Mouse (Mus musculus) heart, embryonic 16.5 days (tissue): ENCODE results near the gene Snrnp27. TPM values are rescaled to one million over a fixed set of nuclear protein-coding genes. Genes with fewer than 3 reads are reported as not detected.

Experiments used
- ATAC-seq: fragments of 200-750 bp; cut with Nextera tagmentation; replicated peaks from 2 replicates; pipeline ENCODE4 v1.8.0; 2017; ENCODE audit warnings: moderate number of reproducible peaks; ENCODE audit not compliant: insufficient read depth, low FRiP score; ENCODE audit errors: extremely low read depth
- H3K27ac ChIP-seq: fragments of 300-500 bp; sonication (generic); 2 replicates; pipeline ENCODE4 v1.5.1; 2014; ENCODE audit warnings: mild to moderate bottlenecking, low read length, control low read depth, moderate library complexity
- H3K27me3 ChIP-seq: fragments of 300-500 bp; sonication (generic); 2 replicates; pipeline ENCODE4 v1.6.1; 2014; ENCODE audit warnings: low read length, mixed read lengths; ENCODE audit not compliant: control insufficient read depth, insufficient read depth
- H3K36me3 ChIP-seq: fragments of 300-500 bp; sonication (generic); 2 replicates; pipeline ENCODE4 v1.6.1; 2014; ENCODE audit not compliant: control insufficient read depth, insufficient read depth
- H3K4me1 ChIP-seq: fragments of 300-500 bp; sonication (generic); 2 replicates; pipeline ENCODE4 v1.6.1; 2014; ENCODE audit warnings: low read length, mixed read lengths; ENCODE audit not compliant: control insufficient read depth, insufficient read depth
- H3K4me2 ChIP-seq: fragments of 300-500 bp; sonication (generic); 2 replicates; pipeline ENCODE4 v1.6.1; 2014; ENCODE audit warnings: low read depth, mild to moderate bottlenecking, control low read depth, low read length
- H3K4me3 ChIP-seq: fragments of 300-500 bp; sonication (generic); 2 replicates; pipeline ENCODE4 v1.5.1; 2014; ENCODE audit warnings: mild to moderate bottlenecking, control low read depth, low read length
- H3K9ac ChIP-seq: fragments of 300-500 bp; sonication (generic); 2 replicates; pipeline ENCODE4 v1.6.1; 2014; ENCODE audit warnings: low read length, control low read depth
- H3K9me3 ChIP-seq: fragments of 300-500 bp; sonication (generic); replicated peaks from 2 replicates; pipeline ENCODE4 v1.6.1; 2016; ENCODE audit warnings: low read length; ENCODE audit not compliant: control insufficient read depth
- WGBS: fragments of 180-500 bp; shearing (Covaris S2); extraction: QIAGEN DNeasy Blood & Tissue Kit; methylation state at CpG from one replicate; pipeline ENCODE4 v1.1.7; 2014; 5-methylcytosine and 5-hydroxymethylcytosine counted together
- polyA plus RNA-seq: library from polyadenylated mRNA; unstranded; fragments of >200 nt; fragmentation: Nextera tagmentation; extraction: Ambion mirVana; gene quantifications from 2 replicates; pipeline ENCODE4 v1.2.1, GENCODE M21; 2015

Snrnp27 gene
- 61.1 and 81.8 TPM in 2 replicates for polyA plus RNA-seq

DNA sequence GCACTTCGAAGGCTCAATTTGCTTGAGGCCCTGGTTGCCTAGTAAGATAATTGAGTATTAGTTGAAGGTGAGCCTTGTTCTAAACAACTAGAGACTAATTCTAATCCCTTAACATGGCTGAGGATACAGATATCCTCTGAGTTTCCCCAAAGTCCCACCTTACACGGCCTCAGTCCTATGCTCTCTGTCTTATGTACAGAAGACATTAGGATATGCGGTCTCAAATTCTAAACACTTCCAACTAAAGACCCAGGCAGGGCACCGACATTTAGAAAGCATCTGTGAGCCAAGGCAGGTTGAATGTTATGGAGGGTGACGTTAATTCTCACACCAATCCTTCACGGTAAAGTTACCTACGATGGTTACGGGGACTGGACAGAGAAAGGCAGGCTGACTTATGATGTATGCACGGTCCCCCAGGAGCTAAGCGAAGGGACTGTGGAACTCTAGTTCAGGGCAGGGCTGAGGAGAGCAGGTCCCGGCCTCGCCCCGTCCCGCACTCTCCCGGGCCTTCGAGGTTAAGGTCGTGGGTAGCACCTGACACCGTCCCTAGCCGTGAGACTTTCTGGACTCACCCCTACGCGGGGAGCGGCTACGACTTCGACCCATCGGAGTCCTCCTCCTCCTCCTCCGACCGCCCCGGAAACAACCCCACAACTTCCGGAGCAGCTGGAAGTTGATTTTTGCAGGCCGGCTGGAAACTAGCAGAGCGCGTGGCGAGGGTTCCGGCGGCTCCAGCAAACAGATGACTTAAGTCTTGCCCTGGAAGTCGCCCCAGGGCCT is at the start of gene Snrnp27:
Gene Snrnp27, minus strand, starts transcription at position 651 of the 783 bp plus-strand sequence.
- H3K27me3 ChIP-seq = no peaks in the 10 kb centered on the region
- peak within 1 kb of the TSS; percentile 68 for H3K4me2 ChIP-seq
- peaks cover 23% of the 10 kb centered on the region for H3K36me3 ChIP-seq
- peaks cover 3% of the 10 kb centered on the region for H3K4me1 ChIP-seq
- peak within 1 kb of the TSS; percentile 61 for H3K27ac ChIP-seq
- H3K9me3 ChIP-seq = no peaks in the 10 kb centered on the region
- 2% methylated on average over 36 of the region's 36 CpGs for WGBS
- peak within 1 kb of the TSS; percentile 85 for H3K9ac ChIP-seq
- H3K4me3 ChIP-seq = peak within 1 kb of the TSS; percentile 77
- ATAC-seq = peak; percentile 85

DNA sequence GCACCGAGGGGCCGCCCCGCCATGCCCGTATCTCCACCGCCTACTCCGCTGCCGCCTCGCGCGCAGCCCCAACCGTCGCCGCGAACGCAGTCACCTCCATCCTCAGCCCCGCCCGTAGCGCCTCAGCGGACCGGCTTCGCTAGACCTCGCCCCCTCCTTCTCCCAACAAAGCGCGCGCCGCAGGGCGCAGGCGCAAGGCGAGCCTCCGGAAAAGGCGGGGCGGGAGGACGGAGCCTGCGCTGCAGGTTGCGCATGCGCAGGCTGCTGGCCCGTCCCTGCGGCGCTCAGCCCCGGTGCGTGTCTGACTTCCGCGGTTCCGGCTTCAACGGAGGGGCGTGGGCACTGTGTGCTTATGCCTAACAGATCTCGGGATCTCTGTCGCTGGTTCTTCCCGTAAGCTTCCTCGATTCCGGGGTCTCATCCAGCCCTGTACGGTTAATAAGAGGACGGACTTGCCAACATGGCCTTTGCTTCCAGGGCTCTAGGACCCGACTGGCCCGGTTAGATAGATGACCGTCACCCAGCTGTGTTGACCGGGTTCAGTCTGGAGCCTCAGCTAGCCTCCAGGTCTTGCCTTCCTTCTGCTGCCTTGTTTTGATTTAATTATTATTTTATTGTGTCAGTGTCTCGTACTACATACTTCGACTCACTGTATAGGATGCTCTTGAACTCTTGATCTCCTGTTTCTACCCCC is 49.0 kb upstream of the Snrnp27 start, which contains the start of gene Gmcl1:
Gene Gmcl1, minus strand, starts transcription at position 201 of the 694 bp plus-strand sequence.
- peak; percentile 95 for ATAC-seq
- Histone ChIP-seq H3K9ac (peak within 1 kb of the TSS; percentile 89), H3K9me3 (no peaks in the 10 kb centered on the region), H3K27me3 (no peaks in the 10 kb centered on the region), H3K4me3 (peak within 1 kb of the TSS; percentile 65), H3K27ac (peak within 1 kb of the TSS; percentile 68), H3K4me2 (peak within 1 kb of the TSS; percentile 85), H3K4me1 (peaks cover 11% of the 10 kb centered on the region), H3K36me3 (no peaks in the 10 kb centered on the region)
- under 1% methylated on average over 57 of the region's 59 CpGs for WGBS

DNA sequence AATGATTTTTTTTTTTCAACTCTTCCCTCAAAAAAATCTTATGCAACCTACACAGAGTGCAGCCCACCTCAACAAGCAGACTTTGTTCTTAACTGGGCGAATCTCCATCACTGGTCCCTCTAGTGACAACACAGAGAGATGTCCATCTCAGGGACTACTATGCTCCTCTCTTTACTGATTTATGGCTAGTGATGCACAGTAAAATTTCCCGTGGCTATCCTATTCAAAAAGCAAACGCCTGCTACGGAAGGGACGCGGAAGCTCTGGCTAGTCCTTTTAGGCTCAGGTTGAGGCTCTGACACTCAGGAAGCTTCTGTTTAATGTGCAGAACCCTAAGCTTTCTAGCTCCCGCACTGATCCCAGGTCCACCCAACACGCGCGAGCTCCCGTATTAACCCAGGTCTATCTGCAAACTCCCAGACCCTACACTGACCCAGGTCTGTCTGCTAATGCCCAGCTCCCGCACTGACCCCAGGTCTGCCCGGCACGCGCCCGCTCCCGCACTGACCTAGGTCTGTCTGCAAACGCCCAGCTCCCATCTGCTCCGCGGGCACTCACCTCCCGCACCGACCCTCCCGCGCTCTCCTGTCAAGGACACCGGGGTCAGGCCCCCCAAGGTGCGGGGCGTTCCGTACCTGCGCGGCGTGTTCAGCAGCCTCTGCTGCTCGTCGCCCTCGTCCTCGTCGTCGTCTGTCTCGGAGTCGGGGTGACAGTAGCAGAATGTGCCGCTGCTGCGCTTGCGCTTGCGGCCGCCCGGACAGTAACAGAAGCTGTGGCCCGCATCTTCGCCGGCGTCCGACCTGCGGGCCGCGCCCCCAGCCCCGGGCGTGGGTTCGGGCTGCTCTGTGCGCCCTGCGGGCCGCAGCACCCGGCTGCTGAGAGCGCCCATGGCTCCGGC is 48.2 kb upstream of the Snrnp27 start:
- peak overlapping the region; percentile 65 for H3K4me3 ChIP-seq
- peak; percentile 34 for ATAC-seq
- H3K27me3 ChIP-seq = no peaks in the 10 kb centered on the region
- H3K27ac ChIP-seq = peak overlapping the region; percentile 68
- H3K36me3 ChIP-seq = peaks cover 1% of the 10 kb centered on the region; the same call in 1 of the 2 replicates
- H3K9me3 ChIP-seq = no peaks in the 10 kb centered on the region
- under 1% methylated on average over 59 of the region's 62 CpGs for WGBS
- H3K4me1 ChIP-seq = peaks cover 11% of the 10 kb centered on the region
- peak overlapping the region; percentile 80 for H3K4me2 ChIP-seq
- peak overlapping the region; percentile 72 for H3K9ac ChIP-seq

DNA sequence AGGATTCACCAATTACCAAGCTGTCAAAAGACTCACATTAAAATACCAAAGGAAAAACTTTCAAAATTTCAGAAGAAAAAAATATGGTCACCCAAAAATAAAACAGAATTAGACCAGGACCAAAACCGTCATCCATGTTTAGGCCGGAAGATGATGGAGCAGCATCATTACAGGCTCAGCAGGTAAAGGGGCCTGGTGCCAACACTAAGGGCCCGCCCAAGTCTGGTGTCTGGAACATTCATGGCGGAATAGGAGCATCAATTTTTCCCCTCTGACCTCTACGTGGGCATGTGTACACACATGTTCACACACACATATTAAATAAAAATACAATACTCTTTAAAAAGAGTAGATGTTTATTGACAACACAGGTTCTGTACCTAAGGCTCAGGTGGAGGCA is 44.4 kb upstream of the Snrnp27 start:
- H3K9ac ChIP-seq = no peak overlapping the region
- peaks cover 6% of the 10 kb centered on the region for H3K4me1 ChIP-seq
- 90% methylated on average over 5 of the region's 5 CpGs for WGBS
- no peaks in the 10 kb centered on the region for H3K27me3 ChIP-seq
- peaks cover 5% of the 10 kb centered on the region; the same call in 1 of the 2 replicates for H3K36me3 ChIP-seq
- H3K4me2 ChIP-seq = no peak overlapping the region
- H3K4me3 ChIP-seq = no peak overlapping the region
- no peaks in the 10 kb centered on the region for H3K9me3 ChIP-seq
- no peak overlapping the region for H3K27ac ChIP-seq
- no peak for ATAC-seq

DNA sequence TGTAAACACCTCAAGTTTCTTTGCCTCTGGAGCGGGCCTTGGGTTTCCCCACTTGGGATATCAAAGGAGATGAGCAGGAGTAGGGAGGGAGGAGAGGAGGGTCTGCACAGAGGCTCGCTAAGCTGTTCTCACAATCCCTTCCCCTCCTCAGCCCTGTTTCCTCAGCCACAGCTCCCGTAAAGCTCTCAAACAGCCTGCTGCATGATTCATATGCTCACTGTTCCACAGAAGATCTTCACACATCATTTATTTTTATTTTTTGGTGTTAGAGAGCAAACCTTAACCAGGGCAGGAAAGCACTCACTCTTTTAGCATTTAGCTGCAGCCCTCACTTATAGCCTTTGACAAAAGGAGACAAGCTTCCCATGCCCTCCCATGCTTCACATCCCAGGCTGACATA is 37.7 kb upstream of the Snrnp27 start:
- no peak for ATAC-seq
- 77% methylated on average over 3 of the region's 3 CpGs for WGBS
- H3K4me3 ChIP-seq = no peak overlapping the region

DNA sequence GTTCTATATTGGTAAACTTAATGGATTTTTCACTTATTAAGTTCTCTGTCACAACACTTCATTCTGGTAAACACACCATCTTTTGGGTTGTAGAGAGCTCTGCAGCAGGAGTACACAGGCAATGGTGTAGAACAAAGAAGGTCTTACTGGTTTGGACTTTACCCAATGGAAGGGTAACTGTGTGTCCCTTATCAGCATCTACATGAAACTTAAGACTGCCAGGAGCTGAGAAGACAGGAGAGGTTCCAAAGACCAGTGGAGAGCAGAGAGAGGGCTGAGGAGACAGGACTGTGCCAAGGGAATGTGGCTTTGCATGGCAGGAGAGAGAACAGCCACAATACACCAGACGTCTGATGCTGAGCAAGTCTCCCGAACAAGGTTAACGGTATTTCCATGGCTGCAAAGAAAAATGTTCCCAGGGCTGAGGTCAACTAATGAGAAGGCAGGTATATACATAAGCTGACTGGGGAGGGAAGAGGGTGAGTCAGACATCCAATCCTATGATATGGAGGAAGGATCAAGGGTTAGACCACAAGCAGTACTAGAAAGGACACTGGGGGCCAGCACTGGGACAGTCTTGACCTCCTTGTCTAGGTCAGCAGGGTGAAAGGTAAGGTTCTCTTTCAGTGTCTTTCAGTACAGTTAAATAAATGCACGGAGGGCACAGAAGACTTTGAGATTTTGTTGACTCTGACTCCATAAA is 23.9 kb upstream of the Snrnp27 start:
- no peak overlapping the region for H3K27ac ChIP-seq
- no peaks in the 10 kb centered on the region for H3K9me3 ChIP-seq
- H3K36me3 ChIP-seq = peaks cover 26% of the 10 kb centered on the region
- no peak for ATAC-seq
- H3K4me3 ChIP-seq = no peak overlapping the region
- no peak overlapping the region for H3K9ac ChIP-seq
- H3K4me1 ChIP-seq = no peaks in the 10 kb centered on the region
- H3K4me2 ChIP-seq = no peak overlapping the region
- 91% methylated on average over 4 of the region's 4 CpGs for WGBS
- H3K27me3 ChIP-seq = no peaks in the 10 kb centered on the region

More for the DNA sequence above, 37.7 kb upstream of the Snrnp27 start:
- Histone ChIP-seq H3K4me1 (no peaks in the 10 kb centered on the region), H3K9me3 (no peaks in the 10 kb centered on the region), H3K27ac (no peak overlapping the region), H3K27me3 (no peaks in the 10 kb centered on the region), H3K9ac (no peak overlapping the region), H3K36me3 (peaks cover 9% of the 10 kb centered on the region; the same call in 1 of the 2 replicates), H3K4me2 (no peak overlapping the region)

DNA sequence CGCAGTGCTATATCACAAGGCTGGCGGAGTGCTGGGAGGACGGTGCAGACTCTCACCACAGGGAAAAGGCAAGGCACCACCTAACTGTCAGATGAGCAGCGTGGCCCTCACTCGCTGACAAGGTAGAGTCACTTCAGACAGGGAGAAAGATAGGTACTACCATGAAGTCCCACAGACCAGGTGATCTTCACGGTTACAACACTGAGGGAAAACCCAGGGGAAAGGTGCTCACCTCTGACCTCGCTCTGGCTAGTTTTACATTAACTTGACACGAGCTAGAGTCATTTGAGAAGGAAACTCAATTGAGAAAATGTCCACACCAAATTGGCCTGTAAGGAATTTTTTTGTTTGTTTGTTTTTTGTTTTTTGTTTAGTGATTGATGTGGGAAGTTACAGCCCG is 18.3 kb upstream of the Snrnp27 start:
- Histone ChIP-seq H3K27ac (no peak overlapping the region), H3K9me3 (no peaks in the 10 kb centered on the region), H3K36me3 (peaks cover 40% of the 10 kb centered on the region), H3K4me1 (no peaks in the 10 kb centered on the region), H3K27me3 (no peaks in the 10 kb centered on the region), H3K4me3 (no peak overlapping the region), H3K4me2 (no peak overlapping the region), H3K9ac (no peak overlapping the region)
- WGBS = 90% methylated on average over 9 of the region's 9 CpGs
- no peak for ATAC-seq

DNA sequence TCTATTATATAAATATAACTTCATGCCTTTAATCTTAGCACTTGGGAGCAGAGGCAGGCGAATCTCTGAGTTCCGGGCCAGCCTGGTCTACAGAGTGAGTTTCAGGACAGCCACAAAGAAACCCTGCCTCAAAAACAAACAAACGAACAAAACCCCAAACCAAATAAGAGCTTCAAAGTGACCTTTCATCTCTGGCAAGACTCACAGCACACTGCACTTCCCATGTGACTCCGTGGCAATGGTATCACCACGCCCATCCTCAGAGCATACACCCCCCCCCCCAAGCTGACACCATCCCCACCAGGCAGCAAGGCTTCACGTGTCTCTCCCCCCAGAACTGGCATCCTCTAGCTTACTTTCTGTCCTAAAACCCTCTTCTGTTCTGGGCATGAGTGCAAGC is 13.6 kb upstream of the Snrnp27 start:
- no peaks in the 10 kb centered on the region for H3K27me3 ChIP-seq
- H3K27ac ChIP-seq = no peak overlapping the region
- H3K36me3 ChIP-seq = peaks cover 25% of the 10 kb centered on the region
- WGBS = 71% methylated on average over 6 of the region's 6 CpGs
- ATAC-seq = no peak
- no peak overlapping the region for H3K4me3 ChIP-seq
- no peak overlapping the region for H3K4me2 ChIP-seq
- no peaks in the 10 kb centered on the region for H3K4me1 ChIP-seq
- H3K9ac ChIP-seq = no peak overlapping the region
- H3K9me3 ChIP-seq = no peaks in the 10 kb centered on the region
